Mouse (Mus musculus) small intestine, adult 2 months (tissue): ENCODE measurements around the gene Rit1.

Experiments
- CTCF ChIP-seq: fragments of 200-500 bp; IDR thresholded peaks from 2 replicates; pipeline ENCODE4 v1.5.1; 2012; ENCODE audit warnings: low read depth, mild to moderate bottlenecking, control low read depth, inconsistent platforms, low read length, moderate library complexity, mixed read lengths; ENCODE audit not compliant: insufficient replicate concordance, insufficient read length; ENCODE audit errors: extremely low read depth
- POLR2A ChIP-seq: fragments of 200-500 bp; IDR thresholded peaks from 2 replicates; pipeline ENCODE4 v1.6.1; 2012; ENCODE audit warnings: low read depth, mild to moderate bottlenecking, control low read depth, inconsistent platforms, low read length, moderate library complexity

DNA sequence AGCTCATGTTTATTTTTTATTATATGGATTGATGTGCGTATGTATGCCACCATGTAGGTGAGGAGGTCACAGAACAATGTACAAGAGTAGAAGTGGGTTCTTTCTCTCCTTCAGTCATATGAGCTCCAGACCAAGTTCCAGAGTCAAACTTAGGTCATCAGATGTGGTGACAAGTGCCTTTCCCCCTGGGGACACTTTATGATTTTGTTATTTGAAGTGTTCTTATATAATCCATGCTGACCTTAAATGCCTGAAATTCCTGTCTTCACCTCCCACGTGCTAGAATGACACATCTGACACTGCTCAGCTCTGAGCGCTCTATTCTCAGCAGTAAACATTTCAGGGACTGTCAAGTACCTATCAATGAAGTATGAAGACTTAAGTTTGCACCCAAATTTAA, 15.4 kb upstream of the Rit1 start:
- TF ChIP-seq CTCF (no peak), POLR2A (no peak)
